ENCODE assay signal across 18 mouse cellular contexts in the genomic region with DNA sequence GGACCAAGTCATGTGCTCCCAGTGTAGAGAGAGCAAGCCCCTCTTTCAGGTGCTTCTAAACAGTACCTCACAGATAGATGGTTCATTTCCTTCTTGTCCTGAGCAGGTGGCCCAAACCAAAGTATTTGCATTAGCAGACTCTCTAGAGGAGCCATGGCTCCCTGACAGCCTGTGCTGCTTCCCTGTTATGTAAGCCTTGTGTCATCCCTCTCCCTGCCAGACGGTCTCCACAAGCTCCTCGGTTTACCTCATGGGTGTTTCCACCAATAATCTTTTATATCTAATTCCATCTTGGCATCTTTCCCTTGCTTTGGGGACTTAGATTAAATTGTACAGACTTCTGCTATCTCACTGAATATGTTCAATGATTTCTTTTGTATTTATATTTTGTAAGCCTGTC.
DNase-seq lines count a peak whose midpoint lies in the region; ATAC-seq lines count a peak whose summit lies in the region.
"Had no signal": no experiment of that assay in that cellular context is flagged by ENCODE, and none has a peak within 500 bp of the region (broad histone marks: within the 10 kb centered on the region; RNA-seq: fewer than 3 reads in every experiment).

No protein-coding gene starts in this region.

- peaks cover 7% of the 10 kb centered on the region; the same call in 1 of the 2 replicates for H3K4me1 ChIP-seq in limb, embryonic 10.5 days
- H3K4me1 ChIP-seq in intestine, embryonic 16.5 days (ENCODE audit: control insufficient read depth, insufficient read depth, low read length), result no peaks in the 10 kb centered on the region
- H3K4me1 ChIP-seq: liver, embryonic 13.5 days had no signal

- H3K27ac ChIP-seq in limb, embryonic 10.5 days, result no peak overlapping the region
- no peak overlapping the region for H3K27ac ChIP-seq in intestine, embryonic 16.5 days (ENCODE audit: low read length)
- H3K27ac ChIP-seq: forebrain, embryonic 12.5 days; gastrocnemius, adult 2 months; heart, adult 2 months; hindbrain, embryonic 13.5 days; liver, embryonic 13.5 days; neural tube, embryonic 13.5 days had no signal

- intact Hi-C loops in left cerebral cortex, postnatal 36 days (cut with DNase I), result no loop called here

- H3K9ac ChIP-seq in intestine, embryonic 16.5 days (ENCODE audit: low read depth, low read length), result no peak overlapping the region
- H3K9ac ChIP-seq: forebrain, embryonic 12.5 days; hindbrain, embryonic 13.5 days; liver, embryonic 13.5 days; neural tube, embryonic 13.5 days had no signal

- H3K27me3 ChIP-seq in limb, embryonic 10.5 days (ENCODE audit: low read depth, poor library complexity, severe bottlenecking), result peaks cover 7% of the 10 kb centered on the region; the same call in 1 of the 2 replicates
- H3K27me3 ChIP-seq in intestine, embryonic 16.5 days (replicated peaks; ENCODE audit: control insufficient read depth, insufficient read depth, low read length), result no peaks in the 10 kb centered on the region
- H3K27me3 ChIP-seq: forebrain, embryonic 12.5 days; hindbrain, embryonic 13.5 days; liver, embryonic 13.5 days; neural tube, embryonic 13.5 days had no signal

- H3K4me3 ChIP-seq in limb, embryonic 10.5 days, result no peak overlapping the region
- H3K4me3 ChIP-seq in intestine, embryonic 16.5 days (ENCODE audit: low read length), result no peak overlapping the region
- H3K4me3 ChIP-seq: forebrain, embryonic 12.5 days; gastrocnemius, adult 2 months; heart, adult 2 months; hindbrain, embryonic 13.5 days; liver, embryonic 13.5 days; neural tube, embryonic 13.5 days had no signal

- WGBS in large intestine, adult 2 months, result 45% methylated on average over 2 of the region's 2 CpGs
- 87% methylated on average over 2 of the region's 2 CpGs for WGBS in limb, embryonic 10.5 days
- WGBS in intestine, embryonic 16.5 days, result 62% methylated on average over 2 of the region's 2 CpGs

- H3K4me2 ChIP-seq in intestine, embryonic 16.5 days (ENCODE audit: low read depth, low read length), result no peak overlapping the region
- H3K4me2 ChIP-seq: forebrain, embryonic 12.5 days; hindbrain, embryonic 13.5 days; liver, embryonic 13.5 days; neural tube, embryonic 13.5 days had no signal

- no peaks in the 10 kb centered on the region for H3K9me3 ChIP-seq in limb, embryonic 10.5 days (replicated peaks)
- H3K9me3 ChIP-seq in intestine, embryonic 16.5 days (ENCODE audit: control insufficient read depth, low read length), result no peaks in the 10 kb centered on the region
- H3K9me3 ChIP-seq: forebrain, embryonic 12.5 days; hindbrain, embryonic 13.5 days; liver, embryonic 13.5 days; neural tube, embryonic 13.5 days had no signal

- ATAC-seq in intestine, embryonic 16.5 days, result no peak
- ATAC-seq: CD4-positive, CD25-positive, alpha-beta regulatory T cell, adult 4 months; lung, postnatal 0 days had no signal

- no peaks in the 10 kb centered on the region for H3K36me3 ChIP-seq in limb, embryonic 10.5 days
- no peaks in the 10 kb centered on the region for H3K36me3 ChIP-seq in intestine, embryonic 16.5 days (ENCODE audit: control insufficient read depth, insufficient read depth, low read length)
- H3K36me3 ChIP-seq: forebrain, embryonic 12.5 days; hindbrain, embryonic 13.5 days; liver, embryonic 13.5 days; neural tube, embryonic 13.5 days had no signal

- DNase-seq in frontal cortex, adult 2 months (ENCODE audit: extremely low spot score in 1 of 2, low spot score in 1 of 2), result peak; percentile 28 to 63
- no peak for DNase-seq in frontal cortex, postnatal 10 days (ENCODE audit: low spot score in 2 of 2)
- peak; percentile 3 for DNase-seq in large intestine, adult 2 months (ENCODE audit: low read depth, low spot score)
- peak; percentile 73 to 75 for DNase-seq in layer of hippocampus, adult 8-10 months (ENCODE audit: low spot score in 2 of 2)
- DNase-seq in left cerebral cortex, postnatal 36 days (ENCODE audit: low spot score in 2 of 2), result peak; percentile 30 to 35
- no peak for DNase-seq in limb, embryonic 10.5 days (ENCODE audit: low spot score)
- DNase-seq: adrenal gland, adult 2 months; gastrocnemius, adult 2 months; heart, adult 2 months; kidney, adult 11 months; kidney, postnatal 10 days; liver, embryonic 13.5 days had no signal

Comparison
In these comparisons a context has a peak if more than half of its experiments do, and no peak if none do; other contexts are left out.
1. DNase-seq: peak in frontal cortex, adult 2 months (2 of 2), large intestine, adult 2 months (single experiment), layer of hippocampus, adult 8-10 months (2 of 2) and left cerebral cortex, postnatal 36 days (2 of 2); none in frontal cortex, postnatal 10 days (0 of 2) and limb, embryonic 10.5 days (single experiment).